Mouse (Mus musculus): ENCODE measurements at regions not wholly inside any gene's neighbourhood (a gene's known extent, or its start where the extent isn't known, plus 50 kb on each side); places are given as distances from the start of the nearest gene placed in this dataset.

- WGBS: 70% methylated on average over 5 of the region's 5 CpGs
- Histone ChIP-seq H3K4me1 (ENCODE audit: control insufficient read depth, insufficient read depth, low read length) (no peaks in the 10 kb centered on the region), H3K4me2 (ENCODE audit: low read depth, low read length) (no peak overlapping the region), H3K9me3 (ENCODE audit: control insufficient read depth, low read length) (no peaks in the 10 kb centered on the region), H3K36me3 (ENCODE audit: control insufficient read depth, insufficient read depth, low read length) (no peaks in the 10 kb centered on the region), H3K27me3 (ENCODE audit: control insufficient read depth, insufficient read depth, low read length) (no peaks in the 10 kb centered on the region), H3K9ac (replicated peaks; ENCODE audit: low read depth, low read length) (no peak overlapping the region), H3K27ac (ENCODE audit: low read depth, low read length) (no peak overlapping the region), H3K4me3 (ENCODE audit: low read depth, low read length) (no peak overlapping the region)
- ATAC-seq (ENCODE audit: low read depth): peak; percentile 39; the same call in 1 of the 2 replicates
These were observed 149.3 kb upstream of the Slc7a14 start for GRCm38 (mm10) chr3:31459456-31459855.

- no peaks in the 10 kb centered on the region for H3K4me1 ChIP-seq (ENCODE audit: control insufficient read depth, insufficient read depth, low read length)
- H3K27me3 ChIP-seq (ENCODE audit: control insufficient read depth, insufficient read depth, low read length): no peaks in the 10 kb centered on the region
- no peak overlapping the region for H3K27ac ChIP-seq (ENCODE audit: low read depth, low read length)
- no peak overlapping the region for H3K9ac ChIP-seq (replicated peaks; ENCODE audit: low read depth, low read length)
- peak; percentile 70; the same call in 1 of the 2 replicates for ATAC-seq (ENCODE audit: low read depth)
- WGBS: 67% methylated on average over 4 of the region's 4 CpGs
- no peak overlapping the region for H3K4me3 ChIP-seq (ENCODE audit: low read depth, low read length)
- no peaks in the 10 kb centered on the region for H3K36me3 ChIP-seq (ENCODE audit: control insufficient read depth, insufficient read depth, low read length)
- no peak overlapping the region for H3K4me2 ChIP-seq (ENCODE audit: low read depth, low read length)
- no peaks in the 10 kb centered on the region for H3K9me3 ChIP-seq (ENCODE audit: control insufficient read depth, low read length)
These were observed 147.8 kb upstream of the Slc7a14 start for GRCm38 (mm10) chr3:31457938-31458337.

GRCm38 (mm10) chr3:31455031-31455430 lies 144.9 kb upstream of the Slc7a14 start:
- no peak overlapping the region for H3K9ac ChIP-seq (replicated peaks; ENCODE audit: low read depth, low read length)
- no peak for ATAC-seq (ENCODE audit: low read depth)
- no peaks in the 10 kb centered on the region for H3K4me1 ChIP-seq (ENCODE audit: control insufficient read depth, insufficient read depth, low read length)
- no peaks in the 10 kb centered on the region for H3K9me3 ChIP-seq (ENCODE audit: control insufficient read depth, low read length)
- H3K4me2 ChIP-seq (ENCODE audit: low read depth, low read length): no peak overlapping the region
- no peak overlapping the region for H3K4me3 ChIP-seq (ENCODE audit: low read depth, low read length)
- no peaks in the 10 kb centered on the region for H3K36me3 ChIP-seq (ENCODE audit: control insufficient read depth, insufficient read depth, low read length)
- no peaks in the 10 kb centered on the region for H3K27me3 ChIP-seq (ENCODE audit: control insufficient read depth, insufficient read depth, low read length)
- WGBS: 78% methylated on average over 5 of the region's 5 CpGs
- H3K27ac ChIP-seq (ENCODE audit: low read depth, low read length): no peak overlapping the region

- H3K4me1 ChIP-seq (ENCODE audit: control insufficient read depth, insufficient read depth, low read length): no peaks in the 10 kb centered on the region
- H3K9me3 ChIP-seq (ENCODE audit: control insufficient read depth, low read length): no peaks in the 10 kb centered on the region
- H3K4me2 ChIP-seq (ENCODE audit: low read depth, low read length): no peak overlapping the region
- no peak overlapping the region for H3K4me3 ChIP-seq (ENCODE audit: low read depth, low read length)
- H3K27ac ChIP-seq (ENCODE audit: low read depth, low read length): no peak overlapping the region
- no peaks in the 10 kb centered on the region for H3K27me3 ChIP-seq (ENCODE audit: control insufficient read depth, insufficient read depth, low read length)
- no peak overlapping the region for H3K9ac ChIP-seq (replicated peaks; ENCODE audit: low read depth, low read length)
- no peaks in the 10 kb centered on the region for H3K36me3 ChIP-seq (ENCODE audit: control insufficient read depth, insufficient read depth, low read length)
- WGBS: 64% methylated on average over 1 of the region's 1 CpGs
- no peak for ATAC-seq (ENCODE audit: low read depth)
These were observed 134.7 kb upstream of the Slc7a14 start for GRCm38 (mm10) chr3:31444861-31445260.

- Histone ChIP-seq H3K27ac (ENCODE audit: low read depth, low read length) (no peak overlapping the region), H3K9me3 (ENCODE audit: control insufficient read depth, low read length) (no peaks in the 10 kb centered on the region), H3K4me3 (ENCODE audit: low read depth, low read length) (no peak overlapping the region), H3K27me3 (ENCODE audit: control insufficient read depth, insufficient read depth, low read length) (no peaks in the 10 kb centered on the region), H3K4me1 (ENCODE audit: control insufficient read depth, insufficient read depth, low read length) (no peaks in the 10 kb centered on the region), H3K36me3 (ENCODE audit: control insufficient read depth, insufficient read depth, low read length) (no peaks in the 10 kb centered on the region), H3K9ac (replicated peaks; ENCODE audit: low read depth, low read length) (no peak overlapping the region), H3K4me2 (ENCODE audit: low read depth, low read length) (no peak overlapping the region)
- no peak for ATAC-seq (ENCODE audit: low read depth)
- 95% methylated on average over 7 of the region's 7 CpGs for WGBS
These were observed 134.1 kb upstream of the Slc7a14 start for GRCm38 (mm10) chr3:31444311-31444710.

GRCm38 (mm10) chr3:31443894-31444293 lies 133.7 kb upstream of the Slc7a14 start:
- Histone ChIP-seq H3K27me3 (ENCODE audit: control insufficient read depth, insufficient read depth, low read length) (no peaks in the 10 kb centered on the region), H3K36me3 (ENCODE audit: control insufficient read depth, insufficient read depth, low read length) (no peaks in the 10 kb centered on the region), H3K9ac (replicated peaks; ENCODE audit: low read depth, low read length) (no peak overlapping the region), H3K27ac (ENCODE audit: low read depth, low read length) (no peak overlapping the region), H3K4me2 (ENCODE audit: low read depth, low read length) (no peak overlapping the region), H3K4me3 (ENCODE audit: low read depth, low read length) (no peak overlapping the region), H3K9me3 (ENCODE audit: control insufficient read depth, low read length) (no peaks in the 10 kb centered on the region), H3K4me1 (ENCODE audit: control insufficient read depth, insufficient read depth, low read length) (no peaks in the 10 kb centered on the region)
- ATAC-seq (ENCODE audit: low read depth): no peak
- 90% methylated on average over 5 of the region's 5 CpGs for WGBS

- H3K27me3 ChIP-seq (ENCODE audit: control insufficient read depth, insufficient read depth, low read length): no peaks in the 10 kb centered on the region
- WGBS: 88% methylated on average over 2 of the region's 2 CpGs
- no peak for ATAC-seq (ENCODE audit: low read depth)
These were observed 130.1 kb upstream of the Slc7a14 start for GRCm38 (mm10) chr3:31440282-31440681.

GRCm38 (mm10) chr3:31437970-31438369 lies 127.8 kb upstream of the Slc7a14 start:
- Histone ChIP-seq H3K9ac (replicated peaks; ENCODE audit: low read depth, low read length) (no peak overlapping the region), H3K27me3 (ENCODE audit: control insufficient read depth, insufficient read depth, low read length) (no peaks in the 10 kb centered on the region), H3K36me3 (ENCODE audit: control insufficient read depth, insufficient read depth, low read length) (no peaks in the 10 kb centered on the region), H3K4me3 (ENCODE audit: low read depth, low read length) (no peak overlapping the region), H3K4me2 (ENCODE audit: low read depth, low read length) (no peak overlapping the region), H3K4me1 (ENCODE audit: control insufficient read depth, insufficient read depth, low read length) (no peaks in the 10 kb centered on the region), H3K9me3 (ENCODE audit: control insufficient read depth, low read length) (no peaks in the 10 kb centered on the region), H3K27ac (ENCODE audit: low read depth, low read length) (no peak overlapping the region)
- WGBS: 62% methylated on average over 3 of the region's 3 CpGs
- no peak for ATAC-seq (ENCODE audit: low read depth)

More at GRCm38 (mm10) chr3:31440282-31440681, 130.1 kb upstream of the Slc7a14 start:
- H3K36me3 ChIP-seq (ENCODE audit: control insufficient read depth, insufficient read depth, low read length): no peaks in the 10 kb centered on the region
- no peaks in the 10 kb centered on the region for H3K9me3 ChIP-seq (ENCODE audit: control insufficient read depth, low read length)
- no peak overlapping the region for H3K4me2 ChIP-seq (ENCODE audit: low read depth, low read length)
- no peak overlapping the region for H3K27ac ChIP-seq (ENCODE audit: low read depth, low read length)
- H3K4me1 ChIP-seq (ENCODE audit: control insufficient read depth, insufficient read depth, low read length): no peaks in the 10 kb centered on the region
- H3K4me3 ChIP-seq (ENCODE audit: low read depth, low read length): no peak overlapping the region
- H3K9ac ChIP-seq (replicated peaks; ENCODE audit: low read depth, low read length): no peak overlapping the region

GRCm38 (mm10) chr3:31435204-31435963 lies 125.2 kb upstream of the Slc7a14 start:
- Histone ChIP-seq H3K36me3 (ENCODE audit: control insufficient read depth, insufficient read depth, low read length) (no peaks in the 10 kb centered on the region), H3K27me3 (ENCODE audit: control insufficient read depth, insufficient read depth, low read length) (no peaks in the 10 kb centered on the region), H3K4me1 (ENCODE audit: control insufficient read depth, insufficient read depth, low read length) (no peaks in the 10 kb centered on the region), H3K27ac (ENCODE audit: low read depth, low read length) (no peak overlapping the region), H3K4me3 (ENCODE audit: low read depth, low read length) (no peak overlapping the region), H3K4me2 (ENCODE audit: low read depth, low read length) (no peak overlapping the region), H3K9ac (replicated peaks; ENCODE audit: low read depth, low read length) (no peak overlapping the region), H3K9me3 (ENCODE audit: control insufficient read depth, low read length) (no peaks in the 10 kb centered on the region)
- 87% methylated on average over 3 of the region's 3 CpGs for WGBS
- ATAC-seq (ENCODE audit: low read depth): no peak
